Mouse (Mus musculus) ES-Bruce4 (cell line): Measurements from ENCODE around the gene Il33.
"Not testable (repeated sequence)": the region's sequence is repeated elsewhere in the genome, so short reads cannot be mapped to it uniquely, and the experiment has no call there.

Source experiments
- CTCF ChIP-seq: IDR thresholded peaks from one replicate; pipeline ENCODE4 v1.8.1; 2011; ENCODE audit warnings: low read depth, low read length
- EP300 ChIP-seq: IDR thresholded peaks from 2 replicates; pipeline ENCODE4 v1.6.1; 2011; ENCODE audit warnings: low read depth, low read length; ENCODE audit not compliant: insufficient read depth
- POLR2A ChIP-seq: IDR thresholded peaks from one replicate; pipeline ENCODE4 v1.8.1; 2011; ENCODE audit warnings: low read length; ENCODE audit not compliant: insufficient read depth

GRCm38 (mm10) chr19:29944935-29945334 is 20.0 kb downstream of the Il33 start:
- TF ChIP-seq CTCF, POLR2A, EP300: not testable (repeated sequence)
